Mouse (Mus musculus): ENCODE measurements at regions not wholly inside any gene's neighbourhood (a gene's known extent, or its start where the extent isn't known, plus 50 kb on each side); places are given as distances from the start of the nearest gene placed in this dataset.

DNA sequence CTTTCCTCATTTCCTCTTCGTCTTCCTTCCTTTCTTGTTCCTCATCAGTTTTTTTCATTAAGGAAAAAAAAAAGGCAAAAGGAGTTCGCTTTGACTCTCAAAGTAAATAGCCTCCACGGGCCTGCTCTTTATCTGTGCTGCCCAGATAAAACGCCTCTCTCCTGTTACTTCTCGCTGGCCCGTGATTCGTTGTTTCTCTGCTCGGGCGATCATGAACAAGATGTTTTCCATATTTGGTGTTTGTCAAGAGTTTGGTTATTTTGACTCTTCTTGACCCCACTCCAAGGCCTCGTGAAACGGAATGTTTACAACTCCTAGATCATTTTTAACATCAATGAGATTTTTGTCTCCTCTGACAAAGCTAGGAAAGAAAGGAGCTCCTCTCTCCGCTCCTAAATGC lies 288.4 kb upstream of the Atp5g3 start:
- no peak for DNase-seq (ENCODE audit: low spot score in 2 of 2)

DNA sequence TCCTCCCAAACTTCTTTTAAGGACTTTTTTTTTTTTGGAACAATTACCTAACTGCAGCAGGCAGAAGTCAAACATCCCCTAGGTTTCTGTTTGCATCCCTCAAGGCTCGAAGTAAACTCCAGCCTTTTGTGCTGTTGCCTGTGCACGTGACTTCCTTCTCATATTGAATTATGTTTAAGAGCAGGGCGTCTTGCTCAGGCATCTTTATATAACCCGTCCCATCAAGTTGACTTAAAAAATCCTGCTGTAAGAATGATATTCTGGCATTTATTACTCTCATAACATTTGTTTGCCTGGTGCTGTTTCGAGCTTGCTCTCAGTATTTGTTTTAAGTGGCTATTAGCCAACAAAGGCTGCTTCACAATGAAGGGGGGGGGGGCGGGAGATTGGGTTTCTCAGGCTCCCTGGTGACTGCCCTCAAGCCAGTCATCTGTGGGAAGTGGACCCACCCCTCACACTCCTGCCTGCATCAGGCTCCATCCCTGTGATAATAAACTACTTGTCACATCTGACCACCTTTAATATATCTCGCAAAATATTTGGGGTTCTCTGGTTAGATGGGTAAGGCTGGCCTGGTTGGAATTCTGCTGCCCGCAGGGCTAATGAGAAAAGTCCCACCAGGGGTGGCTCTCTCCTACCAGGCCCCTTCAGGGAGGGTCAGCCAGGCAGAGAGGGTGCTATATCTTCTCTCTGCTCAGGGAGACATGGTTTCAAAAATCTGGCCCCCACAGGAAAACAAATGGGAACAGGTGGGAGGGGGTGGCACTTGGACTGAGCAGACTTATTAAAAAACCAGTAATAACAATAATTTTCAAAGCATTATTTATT lies 277.1 kb upstream of the Atp5g3 start:
- no peak for DNase-seq (ENCODE audit: low spot score in 2 of 2)

DNA sequence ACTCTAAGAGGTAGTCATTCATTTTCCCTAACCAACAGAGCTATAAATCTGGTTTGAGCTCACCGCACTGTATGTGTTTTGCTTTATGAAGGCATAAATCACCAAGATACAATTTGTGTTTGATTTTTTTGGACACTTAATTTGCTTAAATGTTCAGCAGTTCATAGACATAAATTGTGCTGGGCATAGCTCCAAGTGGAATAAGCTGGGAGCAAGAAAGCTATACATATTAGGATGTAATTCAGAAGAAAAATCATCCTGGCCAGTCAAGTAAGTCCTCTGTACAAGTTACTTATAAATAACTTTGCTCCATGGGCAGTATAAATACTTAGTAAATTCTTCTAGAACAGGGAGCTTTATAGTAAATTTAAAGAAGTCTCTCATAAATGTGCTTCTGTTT lies 267.0 kb upstream of the Atp5g3 start:
- no peak for DNase-seq (ENCODE audit: low spot score in 2 of 2)

DNA sequence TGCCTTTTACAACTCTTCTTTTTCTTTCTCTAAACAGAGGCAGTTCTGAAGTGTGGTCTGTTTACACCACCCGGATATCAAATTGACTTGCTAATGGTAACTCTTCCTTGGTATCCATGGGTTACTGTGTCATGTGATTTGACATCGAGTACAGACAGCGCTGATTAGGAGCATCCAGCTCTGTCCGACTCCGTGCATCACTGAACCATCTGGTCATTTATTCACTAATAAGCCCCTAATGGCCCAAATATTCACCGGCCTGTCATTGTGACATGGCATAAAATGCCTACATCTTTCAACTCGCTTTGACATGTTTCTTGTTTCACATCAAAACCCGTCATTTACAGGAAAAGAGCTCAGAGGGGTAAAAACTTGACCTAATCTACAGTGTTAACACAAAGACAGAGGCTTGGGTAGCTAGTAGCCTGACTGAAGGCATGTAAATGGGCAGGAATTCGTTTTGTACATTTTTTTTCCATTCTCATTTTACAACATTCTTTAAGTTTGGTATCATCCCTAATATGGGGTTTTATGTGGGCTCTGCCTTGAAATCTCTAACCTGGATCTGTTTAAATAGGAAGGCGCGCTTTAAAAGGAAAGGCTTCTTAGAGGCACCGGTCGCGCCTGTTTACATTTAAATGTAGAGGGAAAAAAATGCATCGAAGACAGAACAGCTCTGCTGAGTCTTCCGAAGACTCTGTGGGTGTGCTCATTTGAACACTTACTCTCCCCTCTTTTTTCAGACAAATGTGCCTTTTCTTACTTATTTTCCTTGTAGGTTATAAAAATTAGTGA lies 257.8 kb upstream of the Atp5g3 start:
- no peak for DNase-seq (ENCODE audit: low spot score in 2 of 2)

DNA sequence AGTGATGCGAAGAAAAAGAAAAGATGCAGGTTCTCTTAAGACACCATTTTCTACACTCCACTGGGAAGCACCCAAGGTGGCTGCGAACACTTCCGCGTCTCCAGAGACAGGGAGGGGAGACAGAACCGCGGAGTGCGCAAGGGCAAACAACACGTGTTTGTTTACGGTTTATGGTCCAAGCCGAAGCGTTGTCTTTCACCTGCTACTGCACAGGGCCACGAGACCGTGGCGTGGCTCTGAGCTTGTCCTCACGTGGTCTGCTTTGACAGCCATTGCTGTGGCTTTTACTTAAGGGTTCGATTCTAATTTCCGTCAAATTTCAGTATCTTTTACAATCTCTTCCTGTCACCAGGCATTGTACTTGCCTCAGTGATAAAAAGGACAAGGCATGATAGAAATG lies 257.2 kb upstream of the Atp5g3 start:
- DNase-seq (ENCODE audit: low spot score in 2 of 2) = no peak

DNA sequence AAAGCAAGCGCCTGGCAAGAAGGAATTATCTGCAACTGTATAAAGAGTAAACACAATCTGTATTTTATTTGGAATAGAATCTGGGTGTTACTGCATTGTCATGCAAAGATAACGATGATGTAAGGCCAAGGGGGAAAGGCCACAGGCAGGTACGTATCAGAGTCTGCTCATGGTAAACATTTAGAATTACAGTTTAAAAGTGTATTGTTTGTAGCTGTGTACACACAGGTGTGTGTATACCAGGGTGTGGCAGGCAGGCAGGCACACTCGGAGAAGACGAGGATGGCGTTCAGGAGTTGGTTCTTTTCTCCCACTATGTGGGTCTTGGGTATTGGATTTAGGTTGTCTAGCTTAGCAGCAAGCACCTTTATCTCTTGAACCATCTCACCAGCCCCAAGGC lies 242.9 kb upstream of the Atp5g3 start:
- DNase-seq (ENCODE audit: low spot score in 2 of 2) = no peak

DNA sequence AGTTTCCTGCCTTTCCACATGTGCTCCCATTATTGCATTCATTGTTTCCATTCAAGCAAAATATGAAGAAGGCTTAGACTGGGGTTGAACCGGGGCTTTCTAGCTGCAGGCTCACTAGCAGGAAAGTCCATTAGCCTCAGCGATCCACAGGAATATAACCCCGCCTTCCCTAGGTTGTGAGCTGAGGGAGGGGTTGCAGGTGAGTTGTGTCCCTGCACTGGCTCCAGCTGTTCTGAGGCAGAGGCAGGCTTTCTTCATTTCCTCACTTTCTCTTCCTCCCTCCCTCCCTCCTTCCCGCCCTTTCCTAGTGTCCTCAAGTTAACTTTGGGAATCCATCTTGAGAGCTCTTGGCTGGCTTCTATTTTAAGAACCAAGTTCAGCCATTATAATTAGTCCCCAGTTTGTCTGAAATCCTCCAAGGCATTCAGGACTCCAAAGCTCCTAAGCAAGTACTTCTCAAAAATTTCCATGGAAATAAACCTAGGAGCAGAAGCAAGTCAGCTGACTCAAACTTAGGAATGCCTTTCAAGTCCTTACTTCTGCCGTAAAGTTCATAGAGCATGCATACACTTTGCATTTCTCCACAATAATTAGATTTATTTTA lies 242.2 kb upstream of the Atp5g3 start:
- no peak for DNase-seq (ENCODE audit: low spot score in 2 of 2)

DNA sequence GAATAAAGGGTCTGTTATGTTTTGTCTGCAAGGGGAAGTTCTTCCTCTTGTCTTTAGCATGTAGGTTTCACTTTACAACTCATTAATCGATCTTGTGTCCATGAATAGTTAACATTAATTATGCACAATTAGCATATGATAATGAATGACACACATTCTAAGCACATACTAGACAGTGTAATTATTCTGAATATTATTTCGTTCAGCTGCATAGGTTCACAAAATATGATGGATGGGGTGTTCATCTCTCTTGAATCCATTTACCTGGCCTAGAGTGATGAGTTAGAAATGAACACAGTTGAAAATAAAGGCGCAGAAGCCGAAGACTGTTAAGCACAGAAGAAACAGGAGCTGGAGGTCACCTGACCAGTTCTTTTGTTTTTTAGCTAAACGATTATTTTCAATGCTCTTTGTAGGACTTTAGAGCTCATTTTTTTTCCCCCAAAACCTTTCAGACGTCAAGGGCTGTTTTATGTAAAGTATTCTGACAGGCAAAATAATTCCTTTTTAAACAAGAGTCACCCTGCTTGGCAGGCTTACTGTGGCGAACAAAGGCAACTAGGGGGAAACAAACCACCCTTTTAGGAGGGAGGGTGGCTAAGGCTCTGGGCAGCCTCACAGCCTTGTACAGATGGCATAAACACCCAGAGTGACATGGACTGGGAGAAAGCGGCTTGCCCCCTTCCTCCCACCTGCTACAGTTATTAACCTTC lies 241.6 kb upstream of the Atp5g3 start:
- DNase-seq (ENCODE audit: low spot score in 2 of 2) = no peak

DNA sequence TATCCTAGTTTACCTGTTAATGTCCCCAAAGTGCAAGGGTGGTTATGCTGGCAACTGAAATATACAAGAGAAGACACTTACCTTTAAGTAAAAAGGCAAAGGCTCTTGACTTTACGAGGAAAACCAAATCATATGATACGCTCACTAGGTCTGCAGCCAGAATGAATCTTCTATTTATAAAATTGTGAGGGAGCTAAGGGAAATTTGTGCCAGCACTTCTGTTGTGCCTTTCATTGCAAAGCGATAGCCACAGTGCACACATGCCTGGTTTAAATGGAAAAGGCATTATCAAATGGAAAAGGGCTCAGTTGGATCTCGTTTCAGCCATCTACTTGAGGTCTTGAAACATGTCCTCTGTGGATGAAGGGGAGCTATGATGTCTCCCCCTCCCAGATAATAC lies 236.1 kb upstream of the Atp5g3 start:
- DNase-seq (ENCODE audit: low spot score in 2 of 2) = no peak

DNA sequence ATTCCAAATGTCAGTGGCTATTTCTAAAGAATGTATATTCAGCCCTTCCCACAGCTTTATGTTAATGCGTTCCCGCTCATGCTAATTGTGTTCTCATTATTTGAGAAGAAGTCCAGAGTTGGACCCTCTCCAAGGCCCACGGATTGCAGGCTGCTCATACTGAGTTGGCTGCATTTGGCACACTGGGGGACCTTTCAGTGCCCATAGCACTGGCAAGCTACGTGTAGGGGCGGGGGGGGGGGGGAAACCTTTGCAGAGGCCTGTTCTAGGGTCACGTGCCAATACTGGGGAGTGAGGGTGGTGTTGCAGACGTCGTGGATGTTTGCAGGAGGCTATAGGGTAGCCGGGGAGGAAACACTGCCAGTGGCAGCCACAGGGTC lies 225.5 kb upstream of the Atp5g3 start:
- peak; percentile 56 for DNase-seq (ENCODE audit: low spot score in 2 of 2)

DNA sequence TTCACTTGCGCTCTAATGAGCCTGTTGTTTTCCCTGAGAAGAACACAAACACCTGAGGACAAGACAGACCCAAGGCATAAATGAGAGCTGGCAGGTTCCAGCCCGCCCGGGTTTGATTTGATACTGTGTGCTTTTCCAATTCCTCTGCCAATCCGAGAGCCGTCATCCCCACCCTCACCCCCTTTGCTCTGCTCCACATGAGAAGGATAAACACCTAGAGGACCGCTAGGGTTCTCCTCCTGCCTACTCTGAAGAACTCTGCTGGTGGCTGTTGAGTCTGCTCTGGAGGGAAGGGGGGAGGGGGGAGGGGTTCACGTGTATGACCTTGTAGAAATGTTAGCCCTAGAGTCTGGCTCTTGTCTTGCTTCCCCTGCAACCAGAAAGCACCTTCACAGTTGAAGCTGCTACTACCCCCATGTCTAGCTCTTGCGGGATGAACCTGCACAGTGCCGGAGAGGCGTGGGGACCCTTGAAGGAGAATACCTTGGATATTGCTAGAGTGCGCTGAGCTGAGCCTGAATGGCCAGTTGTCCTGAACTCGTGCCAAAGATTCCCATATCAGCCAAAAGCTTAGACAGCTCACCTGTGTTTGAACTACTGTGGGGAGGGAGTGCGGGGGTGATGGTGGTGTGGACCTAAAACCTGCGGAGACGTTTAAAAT lies 225.0 kb upstream of the Atp5g3 start:
- no peak for DNase-seq (ENCODE audit: low spot score in 2 of 2)

DNA sequence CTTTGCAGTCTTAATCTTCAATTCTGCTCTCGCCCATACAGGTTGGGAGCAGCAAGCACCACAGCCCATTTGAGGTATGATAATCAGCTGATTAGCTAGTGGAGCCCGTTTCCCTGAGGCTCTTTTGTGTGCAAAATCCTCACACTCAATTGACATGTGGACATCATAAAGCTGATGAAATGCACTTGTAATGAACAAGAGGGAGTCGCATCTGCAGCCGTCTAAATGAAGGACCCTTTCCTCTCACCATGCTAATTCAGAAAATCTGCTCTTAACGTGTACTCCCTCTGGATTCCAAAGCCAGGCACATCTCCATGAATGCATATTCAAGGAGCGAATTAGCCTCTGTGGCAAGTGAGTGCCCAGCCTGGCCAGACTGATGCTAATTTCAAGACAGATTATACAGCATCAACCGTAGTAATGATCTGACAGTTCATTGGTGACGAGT lies 219.0 kb upstream of the Atp5g3 start:
- DNase-seq (ENCODE audit: low spot score in 2 of 2) = no peak

DNA sequence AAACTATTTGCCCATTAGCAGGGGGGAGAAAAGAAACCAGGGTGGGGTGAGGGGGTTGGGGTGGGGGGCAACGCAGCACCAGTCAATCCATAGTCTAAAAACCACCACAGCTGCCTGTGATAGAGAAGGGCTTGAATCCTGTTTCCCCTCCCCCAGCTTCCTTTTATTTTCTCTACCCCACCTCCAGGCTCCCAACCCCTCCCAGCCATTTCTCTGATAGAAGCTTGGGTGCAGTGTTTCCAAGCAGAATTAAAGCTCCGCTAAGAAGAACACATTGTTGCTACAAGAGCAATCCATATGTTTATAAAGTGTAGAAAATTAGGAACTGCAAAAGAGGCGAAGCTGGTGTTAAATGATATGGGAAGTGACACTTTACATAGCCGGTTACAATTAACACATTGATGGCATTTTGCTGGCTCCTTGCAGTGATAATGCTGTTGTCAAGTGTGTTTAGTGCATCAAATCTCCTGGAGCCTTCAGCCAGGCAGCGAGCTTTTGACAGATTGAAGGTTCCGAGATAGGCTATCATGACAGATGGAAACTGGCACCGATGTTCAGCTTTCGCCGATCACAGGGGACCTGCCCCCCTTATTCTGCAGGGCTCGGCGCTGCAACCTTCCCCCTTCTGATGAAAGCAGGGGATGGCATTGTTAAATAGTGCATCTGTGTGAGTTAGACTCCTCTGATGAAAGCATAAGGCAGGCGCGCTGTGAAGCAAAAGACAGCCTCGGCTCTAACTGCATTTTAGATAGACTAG lies 217.8 kb upstream of the Atp5g3 start:
- DNase-seq (ENCODE audit: low spot score in 2 of 2) = peak; percentile 17 to 58

DNA sequence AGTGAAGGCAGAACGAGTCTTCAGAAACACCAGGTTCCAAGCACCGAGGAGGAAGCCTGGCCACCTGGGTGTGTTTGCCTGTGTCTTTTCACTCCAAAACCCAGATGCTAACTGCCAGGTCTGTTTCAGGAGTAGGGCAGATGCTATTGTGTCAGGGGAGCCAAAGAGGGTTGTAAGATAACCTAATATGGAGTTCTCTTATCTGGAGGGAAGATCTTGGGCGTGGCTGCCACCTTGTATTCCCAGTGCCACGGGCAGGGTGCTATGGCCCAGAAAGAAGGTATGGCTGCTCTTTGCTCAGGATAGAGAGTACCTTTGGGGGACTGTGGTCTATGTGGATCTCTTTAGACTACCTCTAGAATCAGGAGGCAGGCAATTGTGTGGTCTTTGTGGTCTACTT lies 216.0 kb upstream of the Atp5g3 start:
- no peak for DNase-seq (ENCODE audit: low spot score in 2 of 2)

DNA sequence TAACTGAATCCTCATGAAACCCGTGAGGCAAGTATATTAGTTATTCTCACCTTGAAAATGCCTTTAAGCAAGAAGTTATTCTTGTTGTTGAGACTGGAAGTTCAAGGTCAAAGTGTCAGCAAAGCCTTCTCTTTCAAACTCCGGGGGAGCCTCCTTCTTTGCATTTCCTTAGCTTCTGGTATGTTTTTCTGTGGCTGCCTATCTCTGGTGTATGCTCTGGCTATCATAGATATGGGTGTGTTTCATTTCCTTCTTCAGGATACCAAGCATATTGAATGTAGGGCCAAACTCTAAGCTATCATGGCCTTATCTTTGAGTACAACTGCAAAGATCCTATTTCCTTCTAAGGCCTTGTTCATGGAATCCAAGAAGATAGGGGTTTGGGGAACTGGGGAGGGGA lies 213.1 kb upstream of the Atp5g3 start:
- no peak for DNase-seq (ENCODE audit: low spot score in 2 of 2)

DNA sequence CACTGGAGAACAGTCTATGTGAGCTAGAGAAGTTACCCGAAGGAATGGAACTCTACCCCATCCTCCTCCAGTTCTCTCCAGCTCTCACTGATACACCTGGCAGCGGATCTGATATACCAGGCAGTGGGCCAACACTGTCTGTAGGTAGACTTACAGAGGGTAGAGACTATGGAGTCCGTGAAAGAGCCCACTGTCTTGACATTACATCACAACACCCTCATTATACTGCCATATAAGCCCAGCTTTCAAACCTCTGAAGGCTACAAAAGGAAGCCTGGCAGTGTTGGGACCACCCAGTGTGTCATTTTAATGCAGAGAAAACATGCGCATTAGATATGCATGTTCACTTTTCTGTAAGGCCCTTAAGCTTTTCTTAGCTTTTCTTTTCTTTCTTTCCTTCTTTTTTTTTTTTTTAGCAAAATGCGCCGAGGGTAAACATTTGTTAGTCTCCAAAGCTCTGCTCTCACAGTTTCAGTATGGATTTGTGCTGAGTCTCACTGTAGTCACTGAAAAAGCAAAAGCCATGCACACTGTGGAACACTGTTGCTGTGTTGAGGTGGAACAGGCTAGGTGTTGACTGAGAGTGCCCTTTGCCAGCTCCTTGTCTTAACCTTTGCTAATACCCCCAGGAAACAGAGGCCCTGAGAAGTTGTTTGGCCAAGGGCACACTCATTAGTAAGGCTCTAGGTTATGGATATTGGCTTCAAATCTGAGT lies 212.4 kb upstream of the Atp5g3 start:
- DNase-seq (ENCODE audit: low spot score in 2 of 2) = no peak

DNA sequence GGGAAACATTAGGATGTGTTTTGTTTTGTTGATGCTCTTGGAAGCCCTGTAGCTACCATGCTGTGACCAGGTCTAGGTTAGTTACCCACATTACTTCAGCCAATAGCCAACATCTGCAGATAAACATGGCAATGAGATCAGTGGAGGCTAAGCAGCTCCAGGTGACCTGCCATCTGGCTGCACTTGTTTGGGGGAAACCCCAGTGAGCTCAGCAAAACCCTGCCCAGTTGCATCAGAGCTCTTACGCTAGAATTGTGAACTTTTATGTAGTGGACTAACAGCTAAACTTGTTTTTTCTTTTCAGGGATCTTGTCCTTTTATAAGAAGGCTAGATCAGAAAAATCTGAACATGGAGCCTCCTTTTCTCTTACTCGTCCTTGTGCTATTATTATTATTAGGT lies 211.8 kb upstream of the Atp5g3 start:
- DNase-seq (ENCODE audit: low spot score in 2 of 2) = no peak

DNA sequence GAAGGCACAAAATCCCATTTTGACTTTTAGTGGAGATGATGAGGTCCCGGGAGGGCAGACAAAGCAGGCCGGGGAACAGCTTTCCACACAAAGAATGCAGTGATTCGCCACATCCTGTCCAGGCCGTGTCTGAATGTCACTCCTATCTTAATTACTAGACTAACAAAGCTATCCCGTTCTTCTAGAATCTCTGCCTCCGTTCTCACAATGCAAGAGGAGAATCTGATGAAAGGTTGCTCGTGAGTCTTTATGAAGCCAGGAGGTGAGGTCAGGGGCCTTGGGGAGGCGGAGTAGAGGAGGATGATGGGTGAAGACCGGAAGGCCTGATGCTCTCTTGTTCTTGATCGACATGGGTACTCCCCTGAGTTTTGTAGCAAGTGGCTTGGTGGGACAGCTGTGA lies 208.9 kb upstream of the Atp5g3 start:
- DNase-seq (ENCODE audit: low spot score in 2 of 2) = no peak

DNA sequence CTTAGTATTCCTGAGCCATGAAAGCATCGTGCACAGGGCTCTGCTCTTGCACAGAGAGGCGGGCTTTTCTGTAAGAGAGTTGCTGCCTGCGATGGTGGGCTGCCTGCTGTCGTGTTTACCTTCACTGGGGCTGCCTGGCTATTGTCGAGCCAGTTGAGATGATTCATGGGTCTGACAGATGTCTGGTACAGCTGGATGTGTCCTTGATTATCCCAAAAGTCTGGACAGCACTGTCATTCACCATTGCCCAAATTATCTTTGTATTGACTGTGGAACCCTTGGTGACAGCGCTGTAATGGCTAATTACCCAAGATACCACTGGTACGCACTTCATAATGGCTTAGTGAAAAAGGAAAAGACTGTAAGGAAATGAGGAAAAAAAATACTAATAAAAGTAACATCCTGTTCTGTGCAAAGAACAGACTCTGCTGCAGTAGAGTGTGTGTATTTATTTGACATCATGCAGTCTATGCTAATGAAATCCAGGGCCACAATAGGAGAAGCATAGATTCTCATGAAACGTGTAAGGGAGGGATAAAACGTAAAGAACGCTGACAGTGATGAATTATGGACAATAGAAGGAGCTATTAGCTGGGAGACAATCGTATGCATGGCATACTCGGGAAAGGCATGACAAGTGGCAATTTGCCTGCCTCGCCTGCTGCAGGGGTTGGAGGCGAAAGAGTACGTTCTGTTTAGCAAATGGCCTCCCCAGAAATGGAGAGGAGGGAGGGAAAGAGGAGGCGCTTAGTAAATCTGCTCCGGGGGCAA lies 208.2 kb upstream of the Atp5g3 start:
- no peak for DNase-seq (ENCODE audit: low spot score in 2 of 2)

Data from right cerebral cortex, adult 2 months (tissue).